ENCODE assay signal across 7 mouse cellular contexts in genomic region chr7:126797411-126798126, GRCm38 (mm10). TPM values are rescaled to one million over a fixed set of nuclear protein-coding genes. Genes with fewer than 3 reads are reported as not detected.
DNase-seq lines count a peak whose midpoint lies in the region; ATAC-seq and TF ChIP-seq lines count a peak whose summit lies in the region.

Gene Fam57b (plus strand): TSS chr7:126797668.

- peak within 1 kb of the TSS; percentile 23; the same call in 1 of the 2 replicates for H3K27ac ChIP-seq in ES-Bruce4 (ENCODE audit: insufficient read depth, low read length)
- peak within 1 kb of the TSS; percentile 94 for H3K27ac ChIP-seq in embryonic facial prominence, embryonic 15.5 days (replicated peaks)
- peak within 1 kb of the TSS; percentile 76 for H3K27ac ChIP-seq in midbrain, embryonic 11.5 days (ENCODE audit: low read depth, low read length)

- H3K9me3 ChIP-seq in ES-Bruce4 (replicated peaks; ENCODE audit: control insufficient read depth, insufficient read depth, low read length, poor library complexity, severe bottlenecking) = no peaks in the 10 kb centered on the region
- no peaks in the 10 kb centered on the region for H3K9me3 ChIP-seq in embryonic facial prominence, embryonic 15.5 days (replicated peaks)
- no peaks in the 10 kb centered on the region for H3K9me3 ChIP-seq in midbrain, embryonic 11.5 days (ENCODE audit: control insufficient read depth, low read length)

- no peaks in the 10 kb centered on the region for H3K4me1 ChIP-seq in ES-Bruce4 (ENCODE audit: control insufficient read depth, insufficient read depth, low read length)
- peaks cover 52% of the 10 kb centered on the region for H3K4me1 ChIP-seq in embryonic facial prominence, embryonic 15.5 days
- peaks cover 27% of the 10 kb centered on the region for H3K4me1 ChIP-seq in midbrain, embryonic 11.5 days (ENCODE audit: control insufficient read depth, insufficient read depth, low read length)

- peak within 1 kb of the TSS; percentile 79 for H3K4me2 ChIP-seq in embryonic facial prominence, embryonic 15.5 days (replicated peaks)
- peak within 1 kb of the TSS; percentile 85 for H3K4me2 ChIP-seq in midbrain, embryonic 11.5 days

- 17% methylated on average over 21 of the region's 21 CpGs for WGBS in embryonic facial prominence, embryonic 15.5 days
- 38% methylated on average over 21 of the region's 21 CpGs for WGBS in midbrain, embryonic 11.5 days

- DNase-seq in adrenal gland, adult (ENCODE audit: inconsistent age in 2 of 2, low spot score in 1 of 2) = peak; percentile 80 to 87
- peak; percentile 73 to 80 for DNase-seq in heart, postnatal 10 days
- peak in 1 of 2 experiments; percentile 39 for DNase-seq in left cerebral cortex, postnatal 10 days (ENCODE audit: extremely low spot score in 1 of 2, low spot score in 2 of 2)
- DNase-seq in midbrain, embryonic 11.5 days (ENCODE audit: low spot score, missing footprints) = no peak
- DNase-seq in right cerebral cortex, postnatal 25 days = no peak

- TF ChIP-seq CTCF in ES-Bruce4 (IDR thresholded peaks at IDR 0.05; ENCODE audit: low read depth, low read length) = no peak

- peak within 1 kb of the TSS; percentile 85 for H3K9ac ChIP-seq in ES-Bruce4 (ENCODE audit: low read depth, poor library complexity, severe bottlenecking)
- H3K9ac ChIP-seq in embryonic facial prominence, embryonic 15.5 days = peak within 1 kb of the TSS; percentile 90
- H3K9ac ChIP-seq in midbrain, embryonic 11.5 days (ENCODE audit: low read length) = peak within 1 kb of the TSS; percentile 75

- no peak for TF ChIP-seq POLR2A in ES-Bruce4 (IDR thresholded peaks at IDR 0.05; ENCODE audit: insufficient read depth, low read length)

- no peak for TF ChIP-seq EP300 in ES-Bruce4 (IDR thresholded peaks at IDR 0.05; ENCODE audit: insufficient read depth, low read depth, low read length)

- H3K27me3 ChIP-seq in ES-Bruce4 (ENCODE audit: control insufficient read depth, insufficient read depth, low read length, poor library complexity, severe bottlenecking) = no peaks in the 10 kb centered on the region
- H3K27me3 ChIP-seq in embryonic facial prominence, embryonic 15.5 days = no peaks in the 10 kb centered on the region
- no peaks in the 10 kb centered on the region for H3K27me3 ChIP-seq in midbrain, embryonic 11.5 days (ENCODE audit: control insufficient read depth, insufficient read depth, low read length)

- H3K4me3 ChIP-seq in ES-Bruce4 (ENCODE audit: low read depth, low read length) = peak within 1 kb of the TSS; percentile 89
- peak within 1 kb of the TSS; percentile 87 for H3K4me3 ChIP-seq in embryonic facial prominence, embryonic 15.5 days (replicated peaks)
- peak within 1 kb of the TSS; percentile 67 for H3K4me3 ChIP-seq in midbrain, embryonic 11.5 days (ENCODE audit: low read depth, low read length)

- peaks cover 28% of the 10 kb centered on the region for H3K36me3 ChIP-seq in ES-Bruce4 (ENCODE audit: control insufficient read depth, insufficient read depth, low read length, poor library complexity, severe bottlenecking)
- peaks cover 41% of the 10 kb centered on the region for H3K36me3 ChIP-seq in embryonic facial prominence, embryonic 15.5 days
- H3K36me3 ChIP-seq in midbrain, embryonic 11.5 days (ENCODE audit: control insufficient read depth, insufficient read depth, low read length) = peaks cover 8% of the 10 kb centered on the region

- intact Hi-C loops in heart, postnatal 10 days (cut with DNase I) = no loop called here
- intact Hi-C loops in left cerebral cortex, postnatal 10 days (cut with DNase I) = no loop called here

- no peak for ATAC-seq in embryonic facial prominence, embryonic 15.5 days (ENCODE audit: insufficient number of reproducible peaks, low FRiP score, low TSS enrichment, low read depth)
- ATAC-seq in midbrain, embryonic 11.5 days (ENCODE audit: low FRiP score) = no peak

RNA-seq across cellular contexts. Expression of gene Fam57b, which starts in this region (rescaled TPM):
- 2.7 and 4.2 TPM in 2 replicates for polyA plus RNA-seq in ES-Bruce4 (2011; ENCODE audit: insufficient read depth, insufficient read length, low read depth, missing spikeins)
- polyA plus RNA-seq in embryonic facial prominence, embryonic 15.5 days (2015; fragmentation: Nextera tagmentation; extraction: Ambion mirVana) = 0.53 and 0.71 TPM in 2 replicates
- 10 to 100 TPM; 10.1 to 11.0 TPM for total RNA-seq in heart, postnatal 10 days (2021)
- total RNA-seq in left cerebral cortex, postnatal 10 days (2021) = 100 to 1,000 TPM; 135 to 141 TPM
- 10.5 and 11.1 TPM in 2 replicates for polyA plus RNA-seq in midbrain, embryonic 11.5 days (2014; fragmentation: Nextera tagmentation; extraction: Ambion mirVana)

Comparison
In these comparisons a context has a peak if more than half of its experiments do, and no peak if none do; other contexts are left out.
1. RNA of gene Fam57b (total RNA-seq): 135 to 141 TPM in left cerebral cortex, postnatal 10 days; 10.1 to 11.0 TPM in heart, postnatal 10 days; every median in the first group is over 10 times any median in the second.
2. H3K27ac ChIP-seq: peak in every context shown above with its lines; median percentile 94 in embryonic facial prominence, embryonic 15.5 days; 76 in midbrain, embryonic 11.5 days; 23 in ES-Bruce4.
3. DNase-seq: peak in adrenal gland, adult (2 of 2) and heart, postnatal 10 days (2 of 2); none in midbrain, embryonic 11.5 days (single experiment) and right cerebral cortex, postnatal 25 days (single experiment).
4. Peak in every context shown above with its lines, with median percentiles within 50 percentile points of each other: H3K4me3 ChIP-seq and H3K9ac ChIP-seq.